Mouse (Mus musculus): ENCODE measurements at regions not wholly inside any gene's neighbourhood (a gene's known extent, or its start where the extent isn't known, plus 50 kb on each side); places are given as distances from the start of the nearest gene placed in this dataset.

- no peak for DNase-seq (ENCODE audit: low spot score in 2 of 2)
Measured at GRCm38 (mm10) chr16:46331336-46331735, 167.0 kb downstream of the Nectin3 start.

GRCm38 (mm10) chr16:46299079-46299721, 144.3 kb upstream of the Gm4737 start:
- DNase-seq (ENCODE audit: low spot score in 2 of 2): no peak

GRCm38 (mm10) chr16:46297192-46297591, 142.3 kb upstream of the Gm4737 start:
- DNase-seq (ENCODE audit: low spot score in 2 of 2): no peak

GRCm38 (mm10) chr16:46296412-46296811, 141.5 kb upstream of the Gm4737 start:
- no peak for DNase-seq (ENCODE audit: low spot score in 2 of 2)

- no peak for DNase-seq (ENCODE audit: low spot score in 2 of 2)
Measured at GRCm38 (mm10) chr16:46293831-46294230, 139.0 kb upstream of the Gm4737 start.

- no peak for DNase-seq (ENCODE audit: low spot score in 2 of 2)
Measured at GRCm38 (mm10) chr16:46291067-46291833, 136.4 kb upstream of the Gm4737 start.

GRCm38 (mm10) chr16:46290199-46290598, 135.3 kb upstream of the Gm4737 start:
- peak; percentile 25 to 69 for DNase-seq (ENCODE audit: low spot score in 2 of 2)

GRCm38 (mm10) chr16:46267533-46267932, 112.7 kb upstream of the Gm4737 start:
- no peak for DNase-seq (ENCODE audit: low spot score in 2 of 2)

- no peak for DNase-seq (ENCODE audit: low spot score in 2 of 2)
Measured at GRCm38 (mm10) chr16:46251639-46252038, 96.8 kb upstream of the Gm4737 start.

GRCm38 (mm10) chr16:46250943-46251342, 96.1 kb upstream of the Gm4737 start:
- no peak for DNase-seq (ENCODE audit: low spot score in 2 of 2)

GRCm38 (mm10) chr16:46245598-46245997, 90.7 kb upstream of the Gm4737 start:
- no peak for DNase-seq (ENCODE audit: low spot score in 2 of 2)

- no peak for DNase-seq (ENCODE audit: low spot score in 2 of 2)
Measured at GRCm38 (mm10) chr16:46228744-46229143, 73.9 kb upstream of the Gm4737 start.

GRCm38 (mm10) chr16:46223084-46223600, 68.3 kb upstream of the Gm4737 start:
- no peak for DNase-seq (ENCODE audit: low spot score in 2 of 2)

GRCm38 (mm10) chr16:46212504-46212903, 57.6 kb upstream of the Gm4737 start:
- peak in 1 of 2 experiments; percentile 7 for DNase-seq (ENCODE audit: low spot score in 2 of 2)

GRCm38 (mm10) chr16:46211914-46212313, 57.0 kb upstream of the Gm4737 start:
- no peak for DNase-seq (ENCODE audit: low spot score in 2 of 2)

- DNase-seq (ENCODE audit: low spot score in 2 of 2): no peak
Measured at GRCm38 (mm10) chr16:46205114-46205513, 50.2 kb upstream of the Gm4737 start.
